Mouse (Mus musculus) limb, embryonic 10.5 days (tissue): ENCODE results near the gene Serpini1. TPM values are rescaled to one million over a fixed set of nuclear protein-coding genes. Genes with fewer than 3 reads are reported as not detected.
"Not testable (repeated sequence)": the region's sequence is repeated elsewhere in the genome, so short reads cannot be mapped to it uniquely, and the experiment has no call there.

Experiments used
- DNase-seq: peaks from one replicate; pipeline ENCODE4 v3.0.0-alpha.2; 2017; ENCODE audit warnings: low spot score
- H3K27ac ChIP-seq: fragments of 300-500 bp; sonication (generic); 2 replicates; pipeline ENCODE4 v1.5.1; 2016; ENCODE audit warnings: mild to moderate bottlenecking
- H3K27me3 ChIP-seq: fragments of 300-500 bp; sonication (generic); 2 replicates; pipeline ENCODE4 v1.6.1; 2016; ENCODE audit warnings: low read depth, mild to moderate bottlenecking; ENCODE audit not compliant: poor library complexity, severe bottlenecking
- H3K36me3 ChIP-seq: fragments of 300-500 bp; sonication (generic); 2 replicates; pipeline ENCODE4 v1.6.1; 2016; ENCODE audit warnings: mild to moderate bottlenecking, moderate library complexity
- H3K4me1 ChIP-seq: fragments of 300-500 bp; sonication (generic); 2 replicates; pipeline ENCODE4 v1.6.1; 2016
- H3K4me3 ChIP-seq: fragments of 300-500 bp; sonication (generic); 2 replicates; pipeline ENCODE4 v1.5.1; 2016; ENCODE audit warnings: mild to moderate bottlenecking, moderate library complexity
- H3K9me3 ChIP-seq: fragments of 300-500 bp; sonication (generic); replicated peaks from 2 replicates; pipeline ENCODE4 v1.6.1; 2016; ENCODE audit warnings: mild to moderate bottlenecking
- WGBS: fragments of 180-500 bp; shearing (Covaris S2); methylation state at CpG from one replicate; pipeline ENCODE4 v1.1.7; 2016; 5-methylcytosine and 5-hydroxymethylcytosine counted together
- polyA plus RNA-seq: library from polyadenylated mRNA; unstranded; fragments of >200 nt; fragmentation: Nextera tagmentation; extraction: Ambion mirVana; gene quantifications from 2 replicates; pipeline ENCODE4 v1.2.1, GENCODE M21; 2016

Serpini1 gene
- polyA plus RNA-seq, 1 experiment from 2014 or later: 4.0 TPM

DNA sequence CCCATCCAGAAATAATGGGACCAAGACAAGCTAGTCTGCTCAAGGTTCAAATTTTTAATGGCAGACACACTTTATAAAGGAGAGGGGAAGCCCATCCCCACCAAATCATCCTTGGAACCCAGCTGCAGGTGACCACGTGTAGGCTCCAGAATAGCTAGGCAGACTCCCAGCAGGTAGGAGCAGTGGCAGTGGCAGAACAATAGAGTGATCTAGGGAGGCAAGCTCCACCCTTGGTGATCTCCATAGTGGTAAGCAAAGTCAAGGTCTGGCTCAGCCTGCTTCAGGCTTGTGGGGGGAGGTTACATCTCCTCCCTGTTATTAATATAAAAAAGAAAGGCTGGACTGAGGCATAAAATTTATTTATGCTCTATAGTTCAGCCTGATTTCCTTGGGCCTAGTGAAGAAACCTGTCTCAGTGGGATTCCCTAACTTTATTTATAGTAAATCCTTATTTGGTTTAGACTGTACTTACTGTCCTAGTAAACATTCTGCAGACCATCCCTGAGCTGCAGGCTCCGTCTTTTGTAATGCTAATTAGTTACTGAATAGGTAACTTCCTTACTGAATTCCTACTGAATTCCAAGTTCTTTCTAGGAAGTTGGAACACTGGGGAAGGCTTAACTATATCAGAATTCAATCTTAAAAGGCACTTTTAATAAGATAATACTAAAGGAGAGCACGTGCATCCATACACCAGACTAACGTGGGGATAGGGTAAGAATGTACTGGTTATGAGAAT lies 93.2 kb downstream of the Serpini1 start:
- H3K36me3 ChIP-seq, H3K4me3 ChIP-seq, H3K27me3 ChIP-seq, H3K9me3 ChIP-seq, H3K27ac ChIP-seq, H3K4me1 ChIP-seq, DNase-seq: not testable (repeated sequence)
- WGBS: 67% methylated on average over 4 of the region's 4 CpGs

DNA sequence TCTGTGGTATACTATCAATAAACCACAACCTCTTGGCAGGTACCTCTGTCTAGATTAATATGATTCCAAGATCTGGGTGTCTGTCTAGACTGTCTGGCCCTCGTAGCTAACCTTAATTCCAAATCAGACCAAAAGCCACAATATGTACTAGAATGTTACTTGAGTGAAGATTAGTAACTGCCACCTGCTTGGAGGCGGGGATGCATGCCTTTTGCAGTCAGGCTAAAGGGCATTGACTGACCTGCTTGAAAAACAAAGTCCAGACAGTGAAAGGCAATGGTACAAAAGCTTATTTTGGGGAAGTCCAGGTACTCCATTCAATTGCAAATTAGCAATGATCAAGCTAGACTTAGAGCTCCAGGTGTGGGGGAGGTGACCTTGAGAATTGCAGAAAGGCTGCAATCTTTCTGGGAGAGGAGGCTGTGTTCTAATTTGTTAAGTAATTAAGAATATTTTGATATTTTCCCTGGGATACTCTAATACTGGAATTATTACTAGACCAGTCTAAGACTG lies 94.3 kb downstream of the Serpini1 start:
- Histone ChIP-seq H3K36me3 (no peaks in the 10 kb centered on the region), H3K27ac (no peak overlapping the region), H3K4me3 (no peak overlapping the region), H3K4me1 (no peaks in the 10 kb centered on the region), H3K27me3 (no peaks in the 10 kb centered on the region), H3K9me3 (no peaks in the 10 kb centered on the region)
- 82% methylated on average over 2 of the region's 2 CpGs for WGBS
- no peak for DNase-seq

DNA sequence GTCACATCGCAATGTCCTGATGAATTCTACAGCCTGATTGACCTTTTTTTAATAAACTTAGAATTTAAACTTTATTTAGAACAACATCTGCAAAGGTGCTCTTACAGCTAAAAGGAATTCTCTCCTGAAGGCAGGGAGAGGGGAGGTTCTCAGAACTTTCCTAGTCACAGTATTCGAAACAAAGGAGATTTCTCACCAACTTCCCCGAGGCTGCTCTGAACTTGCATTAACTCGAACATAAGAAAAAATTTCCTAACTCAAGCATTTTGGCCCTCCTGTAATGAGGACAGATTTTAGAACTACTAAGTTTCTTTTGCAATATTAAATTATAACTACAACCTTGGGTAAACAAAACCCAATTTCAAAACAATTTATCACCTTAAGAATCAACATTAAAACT lies 96.6 kb downstream of the Serpini1 start:
- H3K4me1 ChIP-seq, H3K27ac ChIP-seq, DNase-seq, H3K9me3 ChIP-seq, H3K4me3 ChIP-seq, H3K27me3 ChIP-seq, H3K36me3 ChIP-seq: not testable (repeated sequence)
- 70% methylated on average over 4 of the region's 4 CpGs for WGBS

DNA sequence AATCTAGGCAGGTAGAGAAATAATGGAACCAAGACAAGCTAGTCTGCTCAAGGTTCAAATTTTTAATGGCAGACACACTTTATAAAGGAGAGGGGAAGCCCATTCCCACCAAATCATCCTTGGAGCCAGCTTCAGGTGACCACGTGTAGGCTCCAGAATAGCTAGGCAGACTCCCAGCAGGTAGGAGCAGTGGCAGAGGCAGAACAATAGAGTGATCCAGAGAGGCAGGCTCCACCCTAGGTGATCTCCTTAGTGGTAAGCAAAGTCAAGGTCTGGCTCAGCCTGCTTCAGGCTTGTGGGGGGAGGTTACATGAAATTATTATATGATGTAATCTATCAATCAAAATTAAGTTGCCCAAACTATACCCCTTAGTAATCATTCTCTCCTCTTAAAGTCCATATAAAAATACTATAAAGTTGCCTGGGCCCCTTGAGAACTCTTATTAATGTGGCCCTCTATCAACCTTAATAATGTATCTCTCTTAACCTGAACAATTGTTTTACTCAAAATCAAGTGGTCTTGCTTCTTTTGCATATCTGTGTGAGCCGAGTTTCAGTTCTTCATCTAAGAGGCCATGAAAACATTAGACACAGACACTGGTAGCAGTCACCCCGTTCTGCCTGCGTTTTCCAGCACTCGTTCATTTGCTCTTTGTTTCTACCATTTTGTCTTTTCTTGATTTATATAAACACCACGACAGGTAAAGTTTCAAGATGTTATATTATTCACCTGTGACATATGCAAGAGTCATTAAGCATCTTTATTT lies 98.4 kb downstream of the Serpini1 start:
- H3K4me1 ChIP-seq: no peaks in the 10 kb centered on the region
- no peak overlapping the region for H3K27ac ChIP-seq
- no peak for DNase-seq
- 82% methylated on average over 6 of the region's 6 CpGs for WGBS
- H3K27me3 ChIP-seq: no peaks in the 10 kb centered on the region
- H3K9me3 ChIP-seq: no peaks in the 10 kb centered on the region
- H3K4me3 ChIP-seq: no peak overlapping the region
- no peaks in the 10 kb centered on the region for H3K36me3 ChIP-seq

DNA sequence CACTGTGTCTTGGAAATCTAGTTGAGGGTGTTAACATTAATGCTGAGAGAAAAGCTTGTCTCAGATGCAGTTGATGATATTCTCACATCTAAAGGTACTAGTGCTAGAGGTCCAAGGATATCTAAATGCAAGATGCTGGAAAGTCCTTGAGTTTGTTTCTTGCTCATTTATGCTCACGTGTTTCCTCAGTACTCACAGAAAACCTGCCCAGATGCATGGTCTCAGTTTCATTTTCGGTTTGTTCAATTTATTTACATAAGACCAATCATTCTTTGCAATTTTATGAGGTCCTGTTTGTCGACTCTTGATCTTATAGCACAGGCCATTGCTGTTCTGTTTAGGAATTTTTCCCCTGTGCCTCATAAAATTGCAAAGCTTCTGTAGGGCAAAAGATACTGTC lies 109.6 kb downstream of the Serpini1 start:
- Histone ChIP-seq H3K9me3 (no peaks in the 10 kb centered on the region), H3K36me3 (no peaks in the 10 kb centered on the region), H3K27ac (no peak overlapping the region), H3K4me1 (no peaks in the 10 kb centered on the region), H3K27me3 (no peaks in the 10 kb centered on the region), H3K4me3 (no peak overlapping the region)
- 87% methylated on average over 3 of the region's 3 CpGs for WGBS
- DNase-seq: no peak

DNA sequence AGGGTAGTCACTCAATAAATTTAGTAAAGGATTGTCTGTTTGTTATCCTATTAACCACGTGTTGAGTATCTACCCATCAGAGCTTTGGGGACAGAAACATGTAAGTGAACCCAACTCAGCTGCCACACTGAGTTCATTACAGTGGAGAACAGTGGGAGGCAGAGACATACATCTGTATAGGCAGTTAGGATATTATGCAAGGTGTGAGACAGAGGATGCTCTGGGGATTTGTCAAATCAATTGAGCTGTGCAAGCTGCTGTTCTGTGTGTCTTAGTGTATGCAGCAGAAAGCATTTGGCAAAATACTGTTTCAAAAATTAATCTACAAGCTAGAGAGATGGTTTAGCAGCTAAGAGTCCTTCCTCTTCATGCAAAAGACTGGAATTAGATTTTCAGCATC lies 113.1 kb downstream of the Serpini1 start:
- H3K4me1 ChIP-seq: no peaks in the 10 kb centered on the region

DNA sequence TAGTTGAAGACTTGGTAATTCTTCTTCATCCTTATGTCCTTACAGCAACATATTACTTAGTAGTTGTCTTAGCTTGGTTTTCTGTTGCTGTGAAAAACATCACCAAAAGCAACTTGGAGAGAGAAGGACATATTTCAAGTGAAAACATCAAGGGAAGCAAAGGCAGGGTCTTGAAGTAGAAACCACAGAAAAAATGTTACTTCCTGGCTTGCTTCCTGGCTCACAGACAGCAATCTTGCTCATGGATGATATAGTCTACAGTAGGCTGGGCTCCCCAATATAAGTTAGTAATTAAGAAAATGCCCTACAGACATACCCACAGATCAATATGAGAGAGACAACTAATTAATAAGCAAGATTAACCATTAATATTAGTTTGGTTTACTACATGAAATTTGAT lies 125.5 kb downstream of the Serpini1 start:
- no peak overlapping the region for H3K27ac ChIP-seq
- no peak overlapping the region for H3K4me3 ChIP-seq
- no peaks in the 10 kb centered on the region for H3K27me3 ChIP-seq
- H3K36me3 ChIP-seq: no peaks in the 10 kb centered on the region
- no peaks in the 10 kb centered on the region for H3K9me3 ChIP-seq
- no peaks in the 10 kb centered on the region for H3K4me1 ChIP-seq
- DNase-seq: no peak

More for the DNA sequence above, 113.1 kb downstream of the Serpini1 start:
- no peak overlapping the region for H3K27ac ChIP-seq
- H3K36me3 ChIP-seq: no peaks in the 10 kb centered on the region
- H3K4me3 ChIP-seq: no peak overlapping the region
- H3K27me3 ChIP-seq: no peaks in the 10 kb centered on the region
- WGBS: 64% methylated on average over 1 of the region's 1 CpGs
- DNase-seq: no peak
- H3K9me3 ChIP-seq: no peaks in the 10 kb centered on the region

DNA sequence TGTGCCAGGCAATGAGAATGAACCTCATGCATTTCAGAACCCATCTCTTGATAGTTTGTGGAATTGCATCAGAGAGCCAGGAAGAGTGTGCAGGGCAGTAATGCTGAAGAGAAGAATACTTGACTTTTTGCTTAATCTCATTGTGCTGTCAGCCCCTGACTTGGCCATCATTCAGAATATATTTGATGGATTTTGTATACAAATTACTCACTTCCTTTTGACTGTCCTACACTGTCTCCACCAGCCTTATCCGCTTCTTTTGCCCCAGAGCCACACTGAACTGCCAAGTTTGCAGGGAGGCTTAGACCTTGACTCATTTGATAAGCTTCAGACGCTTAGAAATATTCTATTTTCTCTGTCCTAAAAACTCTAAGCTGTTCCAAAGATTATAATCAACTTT lies 129.4 kb downstream of the Serpini1 start:
- H3K4me1 ChIP-seq: no peaks in the 10 kb centered on the region
- 87% methylated on average over 2 of the region's 2 CpGs for WGBS
- no peak overlapping the region for H3K4me3 ChIP-seq

DNA sequence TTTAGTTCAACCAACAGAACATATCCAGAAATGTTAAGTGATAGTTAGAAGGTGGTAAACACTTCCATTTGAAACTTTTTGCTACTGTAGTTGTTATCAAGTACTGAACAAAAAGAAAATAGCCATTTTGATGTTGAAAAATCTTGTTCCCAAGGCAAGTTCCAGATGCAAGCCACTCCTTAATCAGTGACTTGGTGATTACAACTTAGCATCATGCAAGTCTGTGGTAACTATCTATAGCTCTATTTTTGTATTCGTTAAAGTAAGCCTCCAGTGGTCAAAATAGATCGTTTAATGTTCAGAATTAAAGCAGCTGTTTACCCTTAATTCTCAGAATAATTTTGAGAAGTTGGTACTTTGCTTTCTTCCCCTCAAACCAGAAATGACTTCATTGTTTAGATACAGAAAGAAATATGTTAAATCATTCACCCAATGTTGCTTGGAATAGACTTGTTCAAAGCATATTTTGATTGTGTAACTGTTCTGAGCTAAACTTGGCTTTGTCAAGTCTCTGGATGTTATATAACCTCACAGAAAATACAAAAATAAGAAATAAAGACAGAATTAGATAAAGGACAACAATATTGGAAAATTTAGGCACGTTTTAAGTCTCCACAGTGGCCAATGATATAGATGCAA lies 130.0 kb downstream of the Serpini1 start:
- H3K27ac ChIP-seq: no peak overlapping the region
- 87% methylated on average over 3 of the region's 3 CpGs for WGBS
- no peaks in the 10 kb centered on the region for H3K27me3 ChIP-seq
- H3K4me3 ChIP-seq: no peak overlapping the region
- H3K36me3 ChIP-seq: no peaks in the 10 kb centered on the region
- DNase-seq: no peak
- H3K9me3 ChIP-seq: no peaks in the 10 kb centered on the region
- no peaks in the 10 kb centered on the region for H3K4me1 ChIP-seq

More for the DNA sequence above, 129.4 kb downstream of the Serpini1 start:
- no peak for DNase-seq
- Histone ChIP-seq H3K9me3 (no peaks in the 10 kb centered on the region), H3K27ac (no peak overlapping the region), H3K27me3 (no peaks in the 10 kb centered on the region), H3K36me3 (no peaks in the 10 kb centered on the region)

DNA sequence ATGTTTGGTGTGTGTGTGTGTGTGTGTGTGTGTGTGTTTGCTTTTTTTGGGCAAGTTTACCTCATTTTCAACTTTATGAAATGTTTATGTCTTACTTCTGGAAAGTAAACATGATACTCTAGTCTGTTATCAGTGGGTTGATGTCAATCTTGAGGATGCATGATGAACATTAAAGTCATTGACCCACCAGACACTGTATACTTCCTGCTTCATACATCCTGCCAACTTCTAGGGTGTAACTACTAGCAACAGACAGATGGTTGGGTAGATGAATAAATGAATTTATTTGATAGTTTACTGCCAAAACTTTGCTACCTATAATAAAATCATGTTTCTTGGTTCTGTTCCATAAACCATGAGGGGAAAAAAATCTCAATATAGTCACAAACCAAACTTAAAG lies 133.0 kb downstream of the Serpini1 start:
- Histone ChIP-seq H3K27ac (no peak overlapping the region), H3K9me3 (no peaks in the 10 kb centered on the region), H3K4me1 (no peaks in the 10 kb centered on the region), H3K27me3 (no peaks in the 10 kb centered on the region), H3K36me3 (no peaks in the 10 kb centered on the region), H3K4me3 (no peak overlapping the region)
- no peak for DNase-seq

DNA sequence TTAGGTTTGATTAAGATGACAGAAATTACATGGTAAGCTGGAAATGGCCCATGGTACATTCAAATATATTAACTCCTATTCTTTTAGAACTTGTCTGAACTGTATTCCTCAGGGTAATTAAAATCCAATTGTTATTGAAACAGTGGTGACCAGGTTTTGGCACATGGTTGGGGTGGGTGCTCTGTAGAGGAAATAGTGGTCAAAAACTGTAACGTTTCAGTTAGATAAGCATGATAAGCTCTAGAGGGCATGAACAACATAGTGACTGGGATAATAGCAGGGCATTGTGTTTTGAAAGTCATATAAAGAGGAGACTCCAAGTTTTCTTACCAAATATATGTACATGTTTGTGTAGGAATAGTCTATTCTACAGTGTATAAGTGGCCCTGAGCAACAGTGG lies 134.7 kb downstream of the Serpini1 start:
- no peak for DNase-seq
- H3K9me3 ChIP-seq: no peaks in the 10 kb centered on the region
- H3K27ac ChIP-seq: no peak overlapping the region
- no peak overlapping the region for H3K4me3 ChIP-seq
- H3K4me1 ChIP-seq: no peaks in the 10 kb centered on the region
- H3K36me3 ChIP-seq: no peaks in the 10 kb centered on the region
- WGBS: 87% methylated on average over 1 of the region's 1 CpGs
- no peaks in the 10 kb centered on the region for H3K27me3 ChIP-seq
